Mouse (Mus musculus): ENCODE data around the gene Exoc7. TPM values are rescaled to one million over a fixed set of nuclear protein-coding genes. Genes with fewer than 3 reads are reported as not detected.
"Not testable (repeated sequence)": the region's sequence is repeated elsewhere in the genome, so short reads cannot be mapped to it uniquely, and the experiment has no call there.

Gene Exoc7
- polyA plus RNA-seq, 1 experiment from 2014 or later: 42.5 TPM

- Histone ChIP-seq H3K27ac (ENCODE audit: low read depth, low read length) (no peak within 1 kb of the TSS), H3K4me3 (ENCODE audit: low read depth, low read length) (peak within 1 kb of the TSS; percentile 41), H3K27me3 (ENCODE audit: control insufficient read depth, insufficient read depth, low read length) (peaks cover 64% of the 10 kb centered on the region), H3K9ac (ENCODE audit: low read depth, low read length) (peak within 1 kb of the TSS; percentile 46; the same call in 1 of the 2 replicates), H3K9me3 (replicated peaks; ENCODE audit: control insufficient read depth, low read length) (no peaks in the 10 kb centered on the region), H3K4me2 (peak within 1 kb of the TSS; percentile 68), H3K36me3 (ENCODE audit: control insufficient read depth, insufficient read depth, low read length) (no peaks in the 10 kb centered on the region), H3K4me1 (ENCODE audit: control insufficient read depth, insufficient read depth, low read length) (peaks cover 9% of the 10 kb centered on the region)
- 7% methylated on average over 40 of the region's 48 CpGs for WGBS (ENCODE audit: insufficient replicate concordance)
- ATAC-seq (replicated peaks; ENCODE audit: insufficient number of reproducible peaks, low FRiP score, low TSS enrichment): no peak
Observed at GRCm38 (mm10) chr11:116280751-116281663, 26.0 kb downstream of the Exoc7 start, which contains the start of gene Galr2. TSS of gene Galr2 (plus strand) at chr11:116280939.

- WGBS (ENCODE audit: insufficient replicate concordance): 88% methylated on average over 1 of the region's 1 CpGs
Observed at GRCm38 (mm10) chr11:116277184-116277583, 29.8 kb downstream of the Exoc7 start.

GRCm38 (mm10) chr11:116274045-116274666 is 32.9 kb downstream of the Exoc7 start, which contains the start of gene Srp68:
TSS of gene Srp68 (minus strand) at chr11:116274217.
- peak within 1 kb of the TSS; percentile 90 for H3K4me2 ChIP-seq
- peaks cover 12% of the 10 kb centered on the region for H3K36me3 ChIP-seq (ENCODE audit: control insufficient read depth, insufficient read depth, low read length)
- H3K4me1 ChIP-seq (ENCODE audit: control insufficient read depth, insufficient read depth, low read length): peaks cover 12% of the 10 kb centered on the region
- H3K9ac ChIP-seq (ENCODE audit: low read depth, low read length): peak within 1 kb of the TSS; percentile 79
- H3K4me3 ChIP-seq (ENCODE audit: low read depth, low read length): peak within 1 kb of the TSS; percentile 74
- peak within 1 kb of the TSS; percentile 46 for H3K27ac ChIP-seq (ENCODE audit: low read depth, low read length)
- 4% methylated on average over 32 of the region's 32 CpGs for WGBS (ENCODE audit: insufficient replicate concordance)
- peak; percentile 87 for ATAC-seq (replicated peaks; ENCODE audit: insufficient number of reproducible peaks, low FRiP score, low TSS enrichment)
- no peaks in the 10 kb centered on the region for H3K9me3 ChIP-seq (replicated peaks; ENCODE audit: control insufficient read depth, low read length)
- H3K27me3 ChIP-seq (ENCODE audit: control insufficient read depth, insufficient read depth, low read length): no peaks in the 10 kb centered on the region

More at GRCm38 (mm10) chr11:116277184-116277583, 29.8 kb downstream of the Exoc7 start:
- H3K27me3 ChIP-seq (ENCODE audit: control insufficient read depth, insufficient read depth, low read length): peaks cover 26% of the 10 kb centered on the region
- H3K4me2 ChIP-seq; H3K9ac ChIP-seq (ENCODE audit: low read depth, low read length); ATAC-seq (replicated peaks; ENCODE audit: insufficient number of reproducible peaks, low FRiP score, low TSS enrichment); H3K4me3 ChIP-seq (ENCODE audit: low read depth, low read length); H3K9me3 ChIP-seq (replicated peaks; ENCODE audit: control insufficient read depth, low read length); H3K36me3 ChIP-seq (ENCODE audit: control insufficient read depth, insufficient read depth, low read length); H3K27ac ChIP-seq (ENCODE audit: low read depth, low read length): not testable (repeated sequence)
- peaks cover 18% of the 10 kb centered on the region for H3K4me1 ChIP-seq (ENCODE audit: control insufficient read depth, insufficient read depth, low read length)

GRCm38 (mm10) chr11:116273469-116274044 is 33.5 kb downstream of the Exoc7 start:
- ATAC-seq (replicated peaks; ENCODE audit: insufficient number of reproducible peaks, low FRiP score, low TSS enrichment): peak; percentile 49; the same call in 1 of the 2 replicates
- WGBS (ENCODE audit: insufficient replicate concordance): under 1% methylated on average over 39 of the region's 39 CpGs
- Histone ChIP-seq H3K9ac (ENCODE audit: low read depth, low read length) (peak overlapping the region; percentile 79), H3K9me3 (replicated peaks; ENCODE audit: control insufficient read depth, low read length) (no peaks in the 10 kb centered on the region), H3K27me3 (ENCODE audit: control insufficient read depth, insufficient read depth, low read length) (no peaks in the 10 kb centered on the region), H3K4me2 (peak overlapping the region; percentile 90), H3K4me1 (ENCODE audit: control insufficient read depth, insufficient read depth, low read length) (peaks cover 12% of the 10 kb centered on the region), H3K27ac (ENCODE audit: low read depth, low read length) (peak overlapping the region; percentile 46), H3K36me3 (ENCODE audit: control insufficient read depth, insufficient read depth, low read length) (peaks cover 16% of the 10 kb centered on the region), H3K4me3 (ENCODE audit: low read depth, low read length) (peak overlapping the region; percentile 74)

- Histone ChIP-seq H3K27ac (ENCODE audit: low read depth, low read length) (no peak overlapping the region), H3K9me3 (replicated peaks; ENCODE audit: control insufficient read depth, low read length) (no peaks in the 10 kb centered on the region), H3K9ac (ENCODE audit: low read depth, low read length) (peak overlapping the region; percentile 79), H3K36me3 (ENCODE audit: control insufficient read depth, insufficient read depth, low read length) (peaks cover 22% of the 10 kb centered on the region), H3K27me3 (ENCODE audit: control insufficient read depth, insufficient read depth, low read length) (no peaks in the 10 kb centered on the region), H3K4me1 (ENCODE audit: control insufficient read depth, insufficient read depth, low read length) (peaks cover 12% of the 10 kb centered on the region), H3K4me2 (peak overlapping the region; percentile 90), H3K4me3 (ENCODE audit: low read depth, low read length) (peak overlapping the region; percentile 74)
- ATAC-seq (replicated peaks; ENCODE audit: insufficient number of reproducible peaks, low FRiP score, low TSS enrichment): no peak
- WGBS (ENCODE audit: insufficient replicate concordance): 46% methylated on average over 12 of the region's 12 CpGs
Observed at GRCm38 (mm10) chr11:116272589-116273468, 34.2 kb downstream of the Exoc7 start.

GRCm38 (mm10) chr11:116269560-116269959 is 37.5 kb downstream of the Exoc7 start:
- H3K36me3 ChIP-seq (ENCODE audit: control insufficient read depth, insufficient read depth, low read length): peaks cover 40% of the 10 kb centered on the region
- no peaks in the 10 kb centered on the region for H3K9me3 ChIP-seq (replicated peaks; ENCODE audit: control insufficient read depth, low read length)
- ATAC-seq (replicated peaks; ENCODE audit: insufficient number of reproducible peaks, low FRiP score, low TSS enrichment): no peak
- WGBS (ENCODE audit: insufficient replicate concordance): 92% methylated on average over 8 of the region's 8 CpGs
- H3K4me2 ChIP-seq: no peak overlapping the region
- H3K4me1 ChIP-seq (ENCODE audit: control insufficient read depth, insufficient read depth, low read length): peaks cover 12% of the 10 kb centered on the region
- H3K9ac ChIP-seq (ENCODE audit: low read depth, low read length): no peak overlapping the region
- H3K27ac ChIP-seq (ENCODE audit: low read depth, low read length): no peak overlapping the region
- H3K27me3 ChIP-seq (ENCODE audit: control insufficient read depth, insufficient read depth, low read length): no peaks in the 10 kb centered on the region
- H3K4me3 ChIP-seq (ENCODE audit: low read depth, low read length): no peak overlapping the region

GRCm38 (mm10) chr11:116268313-116268712 is 38.7 kb downstream of the Exoc7 start:
- H3K4me1 ChIP-seq (ENCODE audit: control insufficient read depth, insufficient read depth, low read length): peaks cover 12% of the 10 kb centered on the region
- no peak overlapping the region for H3K9ac ChIP-seq (ENCODE audit: low read depth, low read length)
- no peak for ATAC-seq (replicated peaks; ENCODE audit: insufficient number of reproducible peaks, low FRiP score, low TSS enrichment)
- no peak overlapping the region for H3K4me2 ChIP-seq
- H3K9me3 ChIP-seq (replicated peaks; ENCODE audit: control insufficient read depth, low read length): no peaks in the 10 kb centered on the region
- H3K4me3 ChIP-seq (ENCODE audit: low read depth, low read length): no peak overlapping the region
- WGBS (ENCODE audit: insufficient replicate concordance): 88% methylated on average over 6 of the region's 6 CpGs
- H3K27me3 ChIP-seq (ENCODE audit: control insufficient read depth, insufficient read depth, low read length): no peaks in the 10 kb centered on the region
- peaks cover 46% of the 10 kb centered on the region for H3K36me3 ChIP-seq (ENCODE audit: control insufficient read depth, insufficient read depth, low read length)
- H3K27ac ChIP-seq (ENCODE audit: low read depth, low read length): no peak overlapping the region

- H3K4me3 ChIP-seq (ENCODE audit: low read depth, low read length): no peak overlapping the region
- no peaks in the 10 kb centered on the region for H3K27me3 ChIP-seq (ENCODE audit: control insufficient read depth, insufficient read depth, low read length)
- ATAC-seq (replicated peaks; ENCODE audit: insufficient number of reproducible peaks, low FRiP score, low TSS enrichment): no peak
- H3K36me3 ChIP-seq (ENCODE audit: control insufficient read depth, insufficient read depth, low read length): peaks cover 51% of the 10 kb centered on the region
- H3K4me2 ChIP-seq: no peak overlapping the region
- no peak overlapping the region for H3K9ac ChIP-seq (ENCODE audit: low read depth, low read length)
- H3K9me3 ChIP-seq (replicated peaks; ENCODE audit: control insufficient read depth, low read length): no peaks in the 10 kb centered on the region
- H3K27ac ChIP-seq (ENCODE audit: low read depth, low read length): no peak overlapping the region
- 79% methylated on average over 8 of the region's 8 CpGs for WGBS (ENCODE audit: insufficient replicate concordance)
- peaks cover 7% of the 10 kb centered on the region for H3K4me1 ChIP-seq (ENCODE audit: control insufficient read depth, insufficient read depth, low read length)
Observed at GRCm38 (mm10) chr11:116267637-116268036, 39.4 kb downstream of the Exoc7 start.

Measured in heart, embryonic 11.5 days (tissue).